Mouse (Mus musculus): ENCODE measurements around the gene Cxcl15.

The Cxcl15 gene

GRCm38 (mm10) chr5:90794195-90794625, at the start of gene Cxcl15:
TSS of gene Cxcl15 (plus strand) at chr5:90794534.
- DNase-seq (ENCODE audit: low spot score in 2 of 2), result no peak

GRCm38 (mm10) chr5:90753934-90754333, 40.4 kb upstream of the Cxcl15 start:
- no peak for DNase-seq (ENCODE audit: low spot score in 2 of 2)

- no peak for DNase-seq (ENCODE audit: low spot score in 2 of 2)
Observed at GRCm38 (mm10) chr5:90758020-90758605, 36.2 kb upstream of the Cxcl15 start.

- DNase-seq (ENCODE audit: low spot score in 2 of 2), result no peak
Observed at GRCm38 (mm10) chr5:90759077-90760065, 35.0 kb upstream of the Cxcl15 start, which contains the start of gene Cxcl5. TSS of gene Cxcl5 (plus strand) at chr5:90759360.

GRCm38 (mm10) chr5:90760303-90760702, 34.0 kb upstream of the Cxcl15 start:
- no peak for DNase-seq (ENCODE audit: low spot score in 2 of 2)

- DNase-seq (ENCODE audit: low spot score in 2 of 2), result no peak
Observed at GRCm38 (mm10) chr5:90760844-90761243, 33.5 kb upstream of the Cxcl15 start.

GRCm38 (mm10) chr5:90761834-90762233, 32.5 kb upstream of the Cxcl15 start:
- DNase-seq (ENCODE audit: low spot score in 2 of 2), result no peak

GRCm38 (mm10) chr5:90763912-90764665, 30.2 kb upstream of the Cxcl15 start:
- DNase-seq (ENCODE audit: low spot score in 2 of 2), result no peak

GRCm38 (mm10) chr5:90765821-90766606, 28.3 kb upstream of the Cxcl15 start:
- DNase-seq (ENCODE audit: low spot score in 2 of 2), result no peak

- DNase-seq (ENCODE audit: low spot score in 2 of 2), result no peak
Observed at GRCm38 (mm10) chr5:90768218-90768617, 26.1 kb upstream of the Cxcl15 start, which contains the start of gene Ppbp. TSS of gene Ppbp (plus strand) at chr5:90768518.

- no peak for DNase-seq (ENCODE audit: low spot score in 2 of 2)
Observed at GRCm38 (mm10) chr5:90771369-90771768, 23.0 kb upstream of the Cxcl15 start.

GRCm38 (mm10) chr5:90771880-90772653, 22.3 kb upstream of the Cxcl15 start, which contains the start of gene Pf4:
TSS of gene Pf4 (plus strand) at chr5:90772435.
- DNase-seq (ENCODE audit: low spot score in 2 of 2), result no peak

- no peak for DNase-seq (ENCODE audit: low spot score in 2 of 2)
Observed at GRCm38 (mm10) chr5:90775562-90775961, 18.8 kb upstream of the Cxcl15 start.

- no peak for DNase-seq (ENCODE audit: low spot score in 2 of 2)
Observed at GRCm38 (mm10) chr5:90777621-90778020, 16.7 kb upstream of the Cxcl15 start.

GRCm38 (mm10) chr5:90778856-90779255, 15.5 kb upstream of the Cxcl15 start:
- DNase-seq (ENCODE audit: low spot score in 2 of 2), result no peak

GRCm38 (mm10) chr5:90783697-90784096, 10.6 kb upstream of the Cxcl15 start:
- DNase-seq (ENCODE audit: low spot score in 2 of 2), result no peak

GRCm38 (mm10) chr5:90785659-90786588, 8.4 kb upstream of the Cxcl15 start, which contains the start of gene Cxcl3:
TSS of gene Cxcl3 (plus strand) at chr5:90786103.
- DNase-seq (ENCODE audit: low spot score in 2 of 2), result no peak

- DNase-seq (ENCODE audit: low spot score in 2 of 2), result no peak
Observed at GRCm38 (mm10) chr5:90788114-90788513, 6.2 kb upstream of the Cxcl15 start.
